In genomic region chr7:84287226-84287587, GRCm38 (mm10) we compare ENCODE assay signal across 16 mouse cellular contexts.
"Had no signal": no experiment of that assay in that cellular context is flagged by ENCODE, and none has a peak within 500 bp of the region (broad histone marks: within the 10 kb centered on the region; RNA-seq: fewer than 3 reads in every experiment).

No protein-coding gene starts in this region.

- H3K4me3 ChIP-seq: lung, embryonic 15.5 days; megakaryocyte, embryonic 14.5 days; midbrain, embryonic 12.5 days; midbrain, embryonic 15.5 days; neural tube, embryonic 12.5 days; stomach, embryonic 15.5 days had no signal

- H3K36me3 ChIP-seq: stomach, embryonic 15.5 days had no signal

- H3K4me1 ChIP-seq: lung, embryonic 15.5 days; megakaryocyte, embryonic 14.5 days; midbrain, embryonic 12.5 days; midbrain, embryonic 15.5 days; neural tube, embryonic 12.5 days; stomach, embryonic 15.5 days had no signal

- DNase-seq: liver, postnatal 0 days; lung, adult 2 months; lung, postnatal 14 days; lung, postnatal 36 days; right cerebral cortex, postnatal 14 days; thymus, adult 2 months; thymus, postnatal 25 days had no signal

- ATAC-seq: liver, postnatal 0 days; lung, postnatal 0 days; midbrain, embryonic 15.5 days had no signal

- H3K9ac ChIP-seq: liver, postnatal 0 days; lung, embryonic 15.5 days; midbrain, embryonic 12.5 days; midbrain, embryonic 15.5 days; neural tube, embryonic 12.5 days; stomach, embryonic 15.5 days had no signal

- H3K27ac ChIP-seq: lung, embryonic 15.5 days; macrophage; midbrain, embryonic 12.5 days; midbrain, embryonic 15.5 days; neural tube, embryonic 12.5 days; stomach, embryonic 15.5 days; stomach, postnatal 0 days had no signal

- H3K4me2 ChIP-seq: lung, embryonic 15.5 days; midbrain, embryonic 12.5 days; midbrain, embryonic 15.5 days; neural tube, embryonic 12.5 days; stomach, embryonic 15.5 days had no signal

- H3K9me3 ChIP-seq: lung, embryonic 15.5 days; midbrain, embryonic 12.5 days; midbrain, embryonic 15.5 days; neural tube, embryonic 12.5 days; stomach, embryonic 15.5 days had no signal

- H3K27me3 ChIP-seq: lung, embryonic 15.5 days; midbrain, embryonic 12.5 days; midbrain, embryonic 15.5 days; neural tube, embryonic 12.5 days; stomach, embryonic 15.5 days had no signal
